Mouse (Mus musculus) heart, postnatal 0 days (tissue): ENCODE results near the gene Olfr1366.

Experiments used
- CTCF ChIP-seq: IDR thresholded peaks from 2 replicates; pipeline ENCODE4 v1.5.1; 2016; ENCODE audit warnings: antibody characterized with exemption, control low read depth, low read depth
- EP300 ChIP-seq: IDR thresholded peaks from 2 replicates; pipeline ENCODE4 v1.6.1; 2016; ENCODE audit warnings: antibody characterized with exemption, low read depth

DNA sequence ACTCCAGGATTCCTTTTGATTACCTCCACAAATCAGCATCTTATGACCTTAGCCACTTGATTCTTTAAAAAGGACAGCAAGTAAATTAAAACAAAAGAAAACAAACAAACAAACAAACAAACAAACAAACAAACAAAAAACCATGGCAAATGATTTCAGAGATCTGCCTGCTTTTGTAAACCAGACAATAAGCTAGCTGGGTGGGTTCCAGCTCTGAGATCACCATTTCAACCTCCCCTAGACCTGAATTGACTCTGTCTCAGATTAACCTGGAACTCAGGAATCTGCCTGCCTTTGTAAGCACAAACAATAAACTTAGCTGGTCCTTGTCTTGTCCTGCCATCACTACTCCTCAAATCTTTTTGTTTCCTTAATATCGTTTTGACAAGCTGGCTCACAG lies 55.7 kb downstream of the Olfr1366 start:
- TF ChIP-seq CTCF (no peak), EP300 (no peak)
